In genomic region chr4:62374342-62374741, GRCm38 (mm10) we compare ENCODE assay signal across 18 mouse cellular contexts. TPM values are rescaled to one million over a fixed set of nuclear protein-coding genes. Genes with fewer than 3 reads are reported as not detected.
DNase-seq lines count a peak whose midpoint lies in the region; ATAC-seq and TF ChIP-seq lines count a peak whose summit lies in the region.
"Had no signal": no experiment of that assay in that cellular context is flagged by ENCODE, and none has a peak within 500 bp of the region (broad histone marks: within the 10 kb centered on the region; RNA-seq: fewer than 3 reads in every experiment).

No protein-coding gene starts in this region.

- H3K27me3 ChIP-seq in heart, embryonic 12.5 days (replicated peaks), result no peaks in the 10 kb centered on the region
- no peaks in the 10 kb centered on the region for H3K27me3 ChIP-seq in heart, adult 2 months (ENCODE audit: control insufficient read depth, insufficient read depth, low read length)
- H3K27me3 ChIP-seq in G1E (ENCODE audit: insufficient read depth, low read length), result no peaks in the 10 kb centered on the region
- H3K27me3 ChIP-seq in liver, embryonic 16.5 days (ENCODE audit: control insufficient read depth, insufficient read depth, low read depth, low read length), result no peaks in the 10 kb centered on the region
- H3K27me3 ChIP-seq in midbrain, embryonic 10.5 days (ENCODE audit: low read depth, poor library complexity, severe bottlenecking), result no peaks in the 10 kb centered on the region
- H3K27me3 ChIP-seq: embryonic facial prominence, embryonic 15.5 days; limb, embryonic 12.5 days had no signal

- no peak overlapping the region for H3K9ac ChIP-seq in heart, embryonic 12.5 days
- H3K9ac ChIP-seq in heart, adult 2 months (ENCODE audit: low read depth, low read length), result no peak overlapping the region
- H3K9ac ChIP-seq in liver, embryonic 16.5 days (ENCODE audit: low read depth, low read length), result no peak overlapping the region
- H3K9ac ChIP-seq: embryonic facial prominence, embryonic 15.5 days; hindbrain, embryonic 14.5 days; limb, embryonic 12.5 days had no signal

- H3K9me3 ChIP-seq in heart, embryonic 12.5 days (replicated peaks), result no peaks in the 10 kb centered on the region
- H3K9me3 ChIP-seq in G1E (replicated peaks), result no peaks in the 10 kb centered on the region
- no peaks in the 10 kb centered on the region for H3K9me3 ChIP-seq in liver, embryonic 16.5 days (replicated peaks; ENCODE audit: control insufficient read depth, low read length)
- no peaks in the 10 kb centered on the region for H3K9me3 ChIP-seq in midbrain, embryonic 10.5 days (replicated peaks)
- H3K9me3 ChIP-seq: embryonic facial prominence, embryonic 15.5 days; forebrain, embryonic 10.5 days; limb, embryonic 12.5 days had no signal

- H3K4me3 ChIP-seq in heart, embryonic 12.5 days, result no peak overlapping the region
- no peak overlapping the region for H3K4me3 ChIP-seq in heart, adult 2 months
- H3K4me3 ChIP-seq in G1E (ENCODE audit: low read depth, low read length), result no peak overlapping the region; the same call in 1 of the 2 replicates
- no peak overlapping the region for H3K4me3 ChIP-seq in liver, embryonic 16.5 days (ENCODE audit: low read depth, low read length)
- H3K4me3 ChIP-seq in midbrain, embryonic 10.5 days, result no peak overlapping the region
- H3K4me3 ChIP-seq: embryonic facial prominence, embryonic 15.5 days; forebrain, embryonic 10.5 days; gastrocnemius, adult 2 months; limb, embryonic 12.5 days had no signal

- H3K79me2 ChIP-seq in heart, adult 2 months (replicated peaks; ENCODE audit: control insufficient read depth, insufficient read depth, low read length), result peaks cover 6% of the 10 kb centered on the region

- H3K36me3 ChIP-seq in heart, embryonic 12.5 days, result no peaks in the 10 kb centered on the region
- H3K36me3 ChIP-seq in heart, adult 2 months (ENCODE audit: control insufficient read depth, insufficient read depth, low read length), result no peaks in the 10 kb centered on the region
- peaks cover 31% of the 10 kb centered on the region for H3K36me3 ChIP-seq in G1E (replicated peaks)
- no peaks in the 10 kb centered on the region for H3K36me3 ChIP-seq in liver, embryonic 16.5 days (ENCODE audit: control insufficient read depth, insufficient read depth)
- no peaks in the 10 kb centered on the region for H3K36me3 ChIP-seq in midbrain, embryonic 10.5 days
- H3K36me3 ChIP-seq: embryonic facial prominence, embryonic 15.5 days; forebrain, embryonic 10.5 days; limb, embryonic 12.5 days had no signal

- 0 out of 2 replicates have a peak overlapping the region, but pooled peaks have one; percentile 6 for H3K27ac ChIP-seq in heart, embryonic 12.5 days (ENCODE audit: poor library complexity, severe bottlenecking)
- no peak overlapping the region; the same call in 1 of the 2 replicates for H3K27ac ChIP-seq in heart, adult 2 months
- H3K27ac ChIP-seq in liver, embryonic 16.5 days (ENCODE audit: low read length), result peak overlapping the region; percentile 60
- H3K27ac ChIP-seq in midbrain, embryonic 10.5 days (replicated peaks), result no peak overlapping the region
- H3K27ac ChIP-seq: embryonic facial prominence, embryonic 15.5 days; forebrain, embryonic 10.5 days; gastrocnemius, adult 2 months; hindbrain, embryonic 14.5 days; limb, embryonic 12.5 days had no signal

- 43% methylated on average over 4 of the region's 4 CpGs for WGBS in heart, embryonic 12.5 days
- WGBS in heart, adult 2 months, result 45% methylated on average over 4 of the region's 4 CpGs
- WGBS in liver, embryonic 16.5 days (ENCODE audit: insufficient replicate concordance), result 34% methylated on average over 4 of the region's 4 CpGs
- 88% methylated on average over 4 of the region's 4 CpGs for WGBS in midbrain, embryonic 10.5 days

- TF ChIP-seq EP300 in heart, adult 2 months (IDR thresholded peaks at IDR 0.05; ENCODE audit: insufficient read depth, low read depth, low read length), result no peak

- DNase-seq in heart, adult 2 months, result no peak
- DNase-seq in kidney, adult 9 months, result peak; percentile 32
- no peak for DNase-seq in kidney, adult 8-10 months
- DNase-seq in G1E (ENCODE audit: low spot score), result peak; percentile 27
- DNase-seq in midbrain, embryonic 10.5 days (ENCODE audit: low spot score), result no peak
- DNase-seq in neural tube, embryonic 10.5 days (ENCODE audit: extremely low spot score, low spot score), result no peak
- DNase-seq: cerebellum, postnatal 10 days; embryo, embryonic 11 days; gastrocnemius, adult 2 months; right cerebral cortex, postnatal 25 days; thymus, postnatal 25 days had no signal

- no peak for ATAC-seq in heart, embryonic 12.5 days (ENCODE audit: insufficient number of reproducible peaks, low FRiP score)
- ATAC-seq in G1E (ENCODE audit: extremely low read depth, insufficient number of reproducible peaks, low FRiP score, poor library complexity, severe bottlenecking), result peak; percentile 74
- peak; percentile 62 for ATAC-seq in liver, embryonic 16.5 days (ENCODE audit: low read depth)

- intact Hi-C loops in heart, adult 2 months (cut with DNase I), result no loop called here

- TF ChIP-seq POLR2A in heart, adult 2 months (IDR thresholded peaks at IDR 0.05; ENCODE audit: insufficient read depth, low read depth, low read length), result no peak

- no peak for TF ChIP-seq CTCF in heart, adult 2 months (IDR thresholded peaks at IDR 0.05)
- no peak for TF ChIP-seq CTCF in G1E (IDR thresholded peaks at IDR 0.05; ENCODE audit: low read depth, low read length)

- peaks cover 48% of the 10 kb centered on the region for H3K4me1 ChIP-seq in heart, embryonic 12.5 days (replicated peaks)
- peaks cover 8% of the 10 kb centered on the region for H3K4me1 ChIP-seq in heart, adult 2 months (ENCODE audit: control insufficient read depth, insufficient read depth, low read length)
- peaks cover 76% of the 10 kb centered on the region for H3K4me1 ChIP-seq in G1E (ENCODE audit: insufficient read depth, low read depth, low read length)
- peaks cover 59% of the 10 kb centered on the region for H3K4me1 ChIP-seq in liver, embryonic 16.5 days (ENCODE audit: control insufficient read depth, low read depth, low read length)
- peaks cover 18% of the 10 kb centered on the region for H3K4me1 ChIP-seq in midbrain, embryonic 10.5 days

- peak overlapping the region; percentile 25; the same call in 1 of the 2 replicates for H3K4me2 ChIP-seq in heart, embryonic 12.5 days
- H3K4me2 ChIP-seq in liver, embryonic 16.5 days (ENCODE audit: low read depth, low read length), result peak overlapping the region; percentile 25
- H3K4me2 ChIP-seq: embryonic facial prominence, embryonic 15.5 days; hindbrain, embryonic 14.5 days; limb, embryonic 12.5 days; midbrain, embryonic 11.5 days had no signal

RNA-seq across cellular contexts. Expression of gene Slc31a1, which starts 13.8 kb away (rescaled TPM):
- polyA plus RNA-seq in heart, embryonic 12.5 days (2016; fragmentation: Nextera tagmentation; extraction: Ambion mirVana), result 50.5 and 52.0 TPM in 2 replicates
- 10 to 100 TPM; 17.4 to 19.1 TPM for total RNA-seq in heart, adult 2 months (2021)
- 14.8 and 25.5 TPM in 2 replicates for polyA plus RNA-seq in heart, adult 2 months (2012; rRNA removed)
- 46.4 and 47.5 TPM in 2 replicates for total RNA-seq in G1E (2014; fragmentation: Nextera tagmentation)
- 25.7 and 30.4 TPM in 2 replicates for total RNA-seq in G1E (2017)
- polyA plus RNA-seq in G1E (2012), result 2.2 and 3.4 TPM in 2 replicates
- 60.4 and 63.7 TPM in 2 replicates for polyA plus RNA-seq in liver, embryonic 16.5 days (2015; fragmentation: Nextera tagmentation; extraction: Ambion mirVana)
- 54.9 and 57.7 TPM in 2 replicates for polyA plus RNA-seq in midbrain, embryonic 10.5 days (2016; fragmentation: Nextera tagmentation; extraction: Ambion mirVana)

RNA-seq across cellular contexts. Expression of gene Fkbp15, which starts 14.0 kb away (rescaled TPM):
- polyA plus RNA-seq in heart, embryonic 12.5 days (2016; fragmentation: Nextera tagmentation; extraction: Ambion mirVana), result 18.2 and 19.6 TPM in 2 replicates
- total RNA-seq in heart, adult 2 months (2021), result 10 to 100 TPM; 16.6 to 19.6 TPM
- polyA plus RNA-seq in heart, adult 2 months (2012; rRNA removed), result 14.7 and 19.4 TPM in 2 replicates
- 54.2 and 60.9 TPM in 2 replicates for total RNA-seq in G1E (2014; fragmentation: Nextera tagmentation)
- 60.0 and 60.3 TPM in 2 replicates for total RNA-seq in G1E (2017)
- 14.5 and 16.7 TPM in 2 replicates for polyA plus RNA-seq in G1E (2012)
- 14.5 and 15.9 TPM in 2 replicates for polyA plus RNA-seq in liver, embryonic 16.5 days (2015; fragmentation: Nextera tagmentation; extraction: Ambion mirVana)
- 17.6 and 21.1 TPM in 2 replicates for polyA plus RNA-seq in midbrain, embryonic 10.5 days (2016; fragmentation: Nextera tagmentation; extraction: Ambion mirVana)

RNA-seq across cellular contexts. Expression of gene Cdc26, which starts 34.1 kb away (rescaled TPM):
- polyA plus RNA-seq in heart, embryonic 12.5 days (2016; fragmentation: Nextera tagmentation; extraction: Ambion mirVana), result 90.4 and 90.8 TPM in 2 replicates
- total RNA-seq in heart, adult 2 months (2021), result 10 to 100 TPM; 44.6 to 47.7 TPM
- polyA plus RNA-seq in heart, adult 2 months (2012; rRNA removed), result 23.8 and 49.8 TPM in 2 replicates
- total RNA-seq in G1E (2014; fragmentation: Nextera tagmentation) (120 and 128 TPM in 2 replicates), G1E (2017) (120 and 148 TPM in 2 replicates)
- polyA plus RNA-seq in G1E (2012), result 9.6 and 44.1 TPM in 2 replicates
- 52.4 and 55.5 TPM in 2 replicates for polyA plus RNA-seq in liver, embryonic 16.5 days (2015; fragmentation: Nextera tagmentation; extraction: Ambion mirVana)
- polyA plus RNA-seq in midbrain, embryonic 10.5 days (2016; fragmentation: Nextera tagmentation; extraction: Ambion mirVana), result 175 and 185 TPM in 2 replicates

RNA-seq across cellular contexts. Expression of gene Prpf4, which starts 34.3 kb away (rescaled TPM):
- polyA plus RNA-seq in heart, embryonic 12.5 days (2016; fragmentation: Nextera tagmentation; extraction: Ambion mirVana), result 14.9 and 15.3 TPM in 2 replicates
- 1 to 10 TPM; 9.9 TPM for total RNA-seq in heart, adult 2 months (2021)
- 7.4 and 11.3 TPM in 2 replicates for polyA plus RNA-seq in heart, adult 2 months (2012; rRNA removed)
- total RNA-seq in G1E (2014; fragmentation: Nextera tagmentation) (23.0 and 26.8 TPM in 2 replicates), G1E (2017) (21.5 and 23.1 TPM in 2 replicates)
- polyA plus RNA-seq in G1E (2012), result 2.5 and 4.1 TPM in 2 replicates
- 8.4 and 9.8 TPM in 2 replicates for polyA plus RNA-seq in liver, embryonic 16.5 days (2015; fragmentation: Nextera tagmentation; extraction: Ambion mirVana)
- 34.3 and 35.2 TPM in 2 replicates for polyA plus RNA-seq in midbrain, embryonic 10.5 days (2016; fragmentation: Nextera tagmentation; extraction: Ambion mirVana)

Comparison
In these comparisons a context has a peak if more than half of its experiments do, and no peak if none do; other contexts are left out.
1. H3K27ac ChIP-seq: peak in heart, embryonic 12.5 days (single experiment) and liver, embryonic 16.5 days (single experiment); none in heart, adult 2 months (single experiment) and midbrain, embryonic 10.5 days (single experiment).
2. DNase-seq: peak in kidney, adult 9 months (single experiment) and G1E (single experiment); none in heart, adult 2 months (0 of 2), kidney, adult 8-10 months (0 of 2), midbrain, embryonic 10.5 days (single experiment) and neural tube, embryonic 10.5 days (single experiment).